Mouse (Mus musculus) B cell, adult 2 months (primary cell): ENCODE results near the gene Pth2.

ENCODE experiments used
- DNase-seq, 2 experiments: peaks; one replicate each; pipeline ENCODE4 v3.0.0; 2022

The Pth2 gene

GRCm38 (mm10) chr7:45198961-45199360 lies 18.2 kb downstream of the Pth2 start:
- DNase-seq: no peak

GRCm38 (mm10) chr7:45202654-45203053 lies 21.9 kb downstream of the Pth2 start:
- DNase-seq: no peak

GRCm38 (mm10) chr7:45204380-45205143 lies 23.8 kb downstream of the Pth2 start, which contains the start of gene Ccdc155:
Ccdc155 (minus strand) TSS chr7:45204892.
- DNase-seq: peak; percentile 85

GRCm38 (mm10) chr7:45208260-45208659 lies 27.5 kb downstream of the Pth2 start:
- no peak for DNase-seq

- DNase-seq: no peak
These were observed 30.3 kb downstream of the Pth2 start for GRCm38 (mm10) chr7:45211070-45211469.

GRCm38 (mm10) chr7:45211851-45212251 lies 31.1 kb downstream of the Pth2 start, which contains the start of gene Dkkl1:
Dkkl1 (minus strand) TSS chr7:45212147.
- DNase-seq: peak; percentile 58 to 60

- no peak for DNase-seq
These were observed 31.6 kb downstream of the Pth2 start for GRCm38 (mm10) chr7:45212356-45212755.

- DNase-seq: no peak
These were observed 32.9 kb downstream of the Pth2 start for GRCm38 (mm10) chr7:45213708-45214107.

- no peak for DNase-seq
These were observed 35.1 kb downstream of the Pth2 start, which contains the start of gene Tead2 for GRCm38 (mm10) chr7:45215673-45216441. Tead2 (plus strand) TSS chr7:45215753.

GRCm38 (mm10) chr7:45216442-45217183 lies 35.8 kb downstream of the Pth2 start:
- no peak for DNase-seq

GRCm38 (mm10) chr7:45221680-45222079 lies 40.9 kb downstream of the Pth2 start:
- no peak for DNase-seq

GRCm38 (mm10) chr7:45224826-45225225 lies 44.0 kb downstream of the Pth2 start:
- DNase-seq: no peak

GRCm38 (mm10) chr7:45226421-45226820 lies 45.6 kb downstream of the Pth2 start:
- DNase-seq: no peak

- DNase-seq: no peak
These were observed 47.8 kb downstream of the Pth2 start for GRCm38 (mm10) chr7:45228548-45228947.

GRCm38 (mm10) chr7:45229046-45229445 lies 48.3 kb downstream of the Pth2 start:
- no peak for DNase-seq

GRCm38 (mm10) chr7:45229459-45230203 lies 48.8 kb downstream of the Pth2 start:
- DNase-seq: peak; percentile 61 to 71

- DNase-seq: no peak
These were observed 50.4 kb downstream of the Pth2 start for GRCm38 (mm10) chr7:45231192-45231591.
